Mouse (Mus musculus): ENCODE data around the gene Zfpm1.
A peak's percentile ranks its signal among the peaks of the same experiment; 100 is the strongest.

Gene Zfpm1

GRCm38 (mm10) chr8:122282035-122282358 lies at the start of gene Zfpm1:
Gene Zfpm1, plus strand, starts transcription at chr8:122282141.
- no peak for DNase-seq

- no peak for DNase-seq
Measured at GRCm38 (mm10) chr8:122234055-122234454, 47.9 kb upstream of the Zfpm1 start.

- no peak for DNase-seq
Measured at GRCm38 (mm10) chr8:122236521-122236920, 45.4 kb upstream of the Zfpm1 start.

GRCm38 (mm10) chr8:122238225-122238624 lies 43.7 kb upstream of the Zfpm1 start:
- DNase-seq, result no peak

- no peak for DNase-seq
Measured at GRCm38 (mm10) chr8:122238731-122239130, 43.2 kb upstream of the Zfpm1 start.

GRCm38 (mm10) chr8:122240241-122241026 lies 41.5 kb upstream of the Zfpm1 start:
- DNase-seq, result no peak

GRCm38 (mm10) chr8:122243310-122243709 lies 38.6 kb upstream of the Zfpm1 start:
- no peak for DNase-seq

- no peak for DNase-seq
Measured at GRCm38 (mm10) chr8:122245161-122245560, 36.8 kb upstream of the Zfpm1 start.

- no peak for DNase-seq
Measured at GRCm38 (mm10) chr8:122246257-122247211, 35.4 kb upstream of the Zfpm1 start.

GRCm38 (mm10) chr8:122251739-122252138 lies 30.2 kb upstream of the Zfpm1 start:
- no peak for DNase-seq

- DNase-seq, result no peak
Measured at GRCm38 (mm10) chr8:122252366-122252765, 29.6 kb upstream of the Zfpm1 start.

GRCm38 (mm10) chr8:122259351-122259750 lies 22.6 kb upstream of the Zfpm1 start:
- peak; percentile 85 for DNase-seq

GRCm38 (mm10) chr8:122260755-122261154 lies 21.2 kb upstream of the Zfpm1 start:
- DNase-seq, result no peak

GRCm38 (mm10) chr8:122262835-122263234 lies 19.1 kb upstream of the Zfpm1 start:
- no peak for DNase-seq

GRCm38 (mm10) chr8:122264243-122264642 lies 17.7 kb upstream of the Zfpm1 start:
- no peak for DNase-seq

- no peak for DNase-seq
Measured at GRCm38 (mm10) chr8:122265522-122265921, 16.4 kb upstream of the Zfpm1 start.

- DNase-seq, result no peak
Measured at GRCm38 (mm10) chr8:122266867-122267266, 15.1 kb upstream of the Zfpm1 start.

- no peak for DNase-seq
Measured at GRCm38 (mm10) chr8:122268861-122269260, 13.1 kb upstream of the Zfpm1 start.

- DNase-seq, result peak; percentile 94
Measured at GRCm38 (mm10) chr8:122269404-122269803, 12.5 kb upstream of the Zfpm1 start.

- no peak for DNase-seq
Measured at GRCm38 (mm10) chr8:122270555-122270954, 11.4 kb upstream of the Zfpm1 start.

- peak; percentile 95 for DNase-seq
Measured at GRCm38 (mm10) chr8:122273152-122273551, 8.8 kb upstream of the Zfpm1 start.

GRCm38 (mm10) chr8:122273826-122274225 lies 8.1 kb upstream of the Zfpm1 start:
- DNase-seq, result peak; percentile 57

- no peak for DNase-seq
Measured at GRCm38 (mm10) chr8:122274651-122275391, 7.1 kb upstream of the Zfpm1 start.

Measured in thymus, postnatal 4 days (tissue).